7 mouse cellular contexts compared by ENCODE assay signal in the genomic region with DNA sequence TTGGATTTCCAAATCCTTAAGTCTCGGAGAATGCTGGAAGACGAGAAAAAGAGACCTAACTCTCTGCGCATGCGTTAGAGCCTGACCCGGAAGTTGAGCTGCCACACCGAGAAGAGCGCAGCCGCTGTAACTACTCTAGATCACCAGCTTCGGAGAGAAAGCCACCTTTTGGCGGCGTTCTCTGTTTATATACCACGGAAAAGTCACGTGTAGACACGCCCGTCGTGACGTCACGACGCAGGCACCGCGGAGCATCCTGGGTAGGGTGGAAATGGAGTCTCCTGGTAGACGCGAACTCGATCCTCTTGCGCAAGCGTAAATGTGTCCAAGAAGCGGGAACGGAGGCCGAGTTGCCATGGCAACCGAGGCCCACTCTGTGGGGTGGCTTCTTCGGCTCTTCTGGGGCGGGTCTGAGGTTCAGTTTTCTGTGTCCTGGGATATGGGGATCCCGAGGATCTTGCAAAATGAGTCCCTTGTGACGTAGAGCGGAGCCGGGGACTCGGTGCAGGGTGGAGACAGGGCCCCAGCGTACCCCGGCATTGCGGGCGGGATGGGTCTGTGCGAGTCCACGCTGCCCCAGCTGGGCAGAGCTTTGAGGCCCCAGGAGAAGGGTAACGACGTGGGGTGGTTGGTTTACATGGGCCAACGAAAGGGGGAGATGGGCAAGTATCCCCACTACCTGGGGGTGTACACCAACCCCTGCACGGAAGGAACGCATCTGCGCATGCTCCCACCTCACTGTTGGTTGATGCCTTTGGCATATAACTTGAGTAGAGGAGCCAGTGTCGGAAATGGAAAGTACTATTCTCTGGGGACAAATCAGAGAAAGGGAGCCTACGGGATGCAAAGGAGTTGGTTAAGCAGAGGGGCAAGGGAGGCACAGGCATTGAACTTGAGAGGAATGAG. TPM values are rescaled to one million over a fixed set of nuclear protein-coding genes. Genes with fewer than 3 reads are reported as not detected.
DNase-seq lines count a peak whose midpoint lies in the region; ATAC-seq lines count a peak whose summit lies in the region.

Gene Gtf2f1, minus strand, starts transcription at position 53 of the 906 bp plus-strand sequence.
Gene Gm17949, plus strand, starts transcription at position 234 of the 906 bp plus-strand sequence.

- H3K4me2 ChIP-seq in intestine, embryonic 15.5 days (replicated peaks) = peak within 1 kb of the TSS; percentile 83

- H3K4me1 ChIP-seq in intestine, embryonic 15.5 days (replicated peaks) = 0 out of 2 replicates have a peak, but pooled peaks cover 11% of the 10 kb centered on the region
- peaks cover 24% of the 10 kb centered on the region for H3K4me1 ChIP-seq in midbrain, embryonic 10.5 days

- DNase-seq in adrenal gland, adult 2 months = peak; percentile 96
- peak; percentile 100 for DNase-seq in embryo, embryonic 11.5 days (ENCODE audit: low read depth, low spot score)
- peak; percentile 87 to 89 for DNase-seq in gastrocnemius, postnatal 36 days
- peak; percentile 95 to 99 for DNase-seq in left cerebral cortex, postnatal 25 days (ENCODE audit: low spot score in 2 of 2)
- DNase-seq in midbrain, embryonic 10.5 days (ENCODE audit: low spot score) = peak; percentile 99
- peak; percentile 94 for DNase-seq in right cerebral cortex, postnatal 4 days

- peak; percentile 96 for ATAC-seq in intestine, embryonic 15.5 days

- peaks cover 16% of the 10 kb centered on the region for H3K36me3 ChIP-seq in intestine, embryonic 15.5 days
- peaks cover 30% of the 10 kb centered on the region for H3K36me3 ChIP-seq in midbrain, embryonic 10.5 days

- peak within 1 kb of the TSS; percentile 73 for H3K9ac ChIP-seq in intestine, embryonic 15.5 days

- intact Hi-C loops in gastrocnemius, postnatal 36 days (cut with DNase I) = loop anchor here (2.0 kb wide), 1 partner anchor 19 kb away; the partner anchor contains the start of gene Khsrp
- intact Hi-C loops in left cerebral cortex, postnatal 25 days (cut with DNase I) = loop anchor here (1.0 kb wide), 3 partner anchors 14 to 48 kb away; partner anchors contain the start of genes Alkbh7, Clpp, Crb3 and Slc25a23

- peak within 1 kb of the TSS; percentile 65 for H3K4me3 ChIP-seq in intestine, embryonic 15.5 days (replicated peaks)
- peak within 1 kb of the TSS; percentile 83 for H3K4me3 ChIP-seq in midbrain, embryonic 10.5 days

- peak within 1 kb of the TSS; percentile 85 for H3K27ac ChIP-seq in intestine, embryonic 15.5 days
- H3K27ac ChIP-seq in midbrain, embryonic 10.5 days (replicated peaks) = peak within 1 kb of the TSS; percentile 93

- under 1% methylated on average over 51 of the region's 51 CpGs for WGBS in intestine, embryonic 15.5 days
- WGBS in midbrain, embryonic 10.5 days = under 1% methylated on average over 51 of the region's 51 CpGs

- H3K27me3 ChIP-seq in intestine, embryonic 15.5 days (replicated peaks) = no peaks in the 10 kb centered on the region
- H3K27me3 ChIP-seq in midbrain, embryonic 10.5 days (ENCODE audit: low read depth, poor library complexity, severe bottlenecking) = no peaks in the 10 kb centered on the region

- no peaks in the 10 kb centered on the region for H3K9me3 ChIP-seq in intestine, embryonic 15.5 days
- no peaks in the 10 kb centered on the region for H3K9me3 ChIP-seq in midbrain, embryonic 10.5 days (replicated peaks)

RNA-seq across cellular contexts. Expression of gene Gtf2f1, which starts in this region (rescaled TPM):
- 10 to 100 TPM; 55.8 to 57.3 TPM for total RNA-seq in adrenal gland, adult 2 months (2021)
- 23.8 and 28.5 TPM in 2 replicates for polyA plus RNA-seq in adrenal gland, adult 2 months (2012; rRNA removed)
- 10 to 100 TPM; 15.1 to 16.8 TPM for total RNA-seq in gastrocnemius, postnatal 36 days (2021)
- 60.0 and 61.8 TPM in 2 replicates for polyA plus RNA-seq in intestine, embryonic 15.5 days (2015; fragmentation: Nextera tagmentation; extraction: Ambion mirVana)
- 10 to 100 TPM; 53.7 to 58.9 TPM for total RNA-seq in left cerebral cortex, postnatal 25 days (2021)
- 81.2 and 83.3 TPM in 2 replicates for polyA plus RNA-seq in midbrain, embryonic 10.5 days (2016; fragmentation: Nextera tagmentation; extraction: Ambion mirVana)

RNA-seq across cellular contexts. Expression of gene Gm17949, which starts in this region (rescaled TPM):
- total RNA-seq in adrenal gland, adult 2 months (2021) = not detected
- polyA plus RNA-seq in adrenal gland, adult 2 months (2012; rRNA removed) = not detected in 2 replicates
- not detected for total RNA-seq in gastrocnemius, postnatal 36 days (2021)
- 0.24 and 0.42 TPM in 2 replicates for polyA plus RNA-seq in intestine, embryonic 15.5 days (2015; fragmentation: Nextera tagmentation; extraction: Ambion mirVana)
- under 1 TPM in 1 of 2 experiments, not detected in 1; 0.50 TPM for total RNA-seq in left cerebral cortex, postnatal 25 days (2021)
- polyA plus RNA-seq in midbrain, embryonic 10.5 days (2016; fragmentation: Nextera tagmentation; extraction: Ambion mirVana) = 0.39 and 0.52 TPM in 2 replicates

Comparison
In these comparisons a context has a peak if more than half of its experiments do, and no peak if none do; other contexts are left out.
1. Peak in every context shown above with its lines: DNase-seq, ATAC-seq, H3K4me3 ChIP-seq and H3K27ac ChIP-seq.